Mouse (Mus musculus): ENCODE data around the gene Col5a1. TPM values are rescaled to one million over a fixed set of nuclear protein-coding genes. Genes with fewer than 3 reads are reported as not detected.

Col5a1 gene
- total and polyA plus RNA-seq, 3 experiments, result 20.1 to 37.1 (median 36.4) TPM

- peak; percentile 59 for DNase-seq
Measured at GRCm38 (mm10) chr2:27973840-27974239, 87.6 kb downstream of the Col5a1 start.

- DNase-seq, result no peak
Measured at GRCm38 (mm10) chr2:27975786-27976185, 89.6 kb downstream of the Col5a1 start.

- DNase-seq, result no peak
Measured at GRCm38 (mm10) chr2:27976512-27976911, 90.3 kb downstream of the Col5a1 start.

- no peak for DNase-seq
Measured at GRCm38 (mm10) chr2:27981066-27981465, 94.8 kb downstream of the Col5a1 start.

- no peak for DNase-seq
Measured at GRCm38 (mm10) chr2:27981621-27982535, 95.7 kb downstream of the Col5a1 start.

- peak; percentile 22 for DNase-seq
Measured at GRCm38 (mm10) chr2:27983093-27983492, 96.9 kb downstream of the Col5a1 start.

GRCm38 (mm10) chr2:27983884-27984283 lies 97.7 kb downstream of the Col5a1 start:
- DNase-seq, result peak; percentile 36

GRCm38 (mm10) chr2:27986751-27987150 lies 100.5 kb downstream of the Col5a1 start:
- DNase-seq, result no peak

- DNase-seq, result no peak
Measured at GRCm38 (mm10) chr2:27990430-27991211, 104.4 kb downstream of the Col5a1 start.

- DNase-seq, result no peak
Measured at GRCm38 (mm10) chr2:27993416-27993815, 107.2 kb downstream of the Col5a1 start.

GRCm38 (mm10) chr2:27999996-28000583 lies 113.9 kb downstream of the Col5a1 start:
- no peak for DNase-seq

GRCm38 (mm10) chr2:28000660-28001059 lies 114.4 kb downstream of the Col5a1 start:
- DNase-seq, result no peak

- no peak for DNase-seq
Measured at GRCm38 (mm10) chr2:28001206-28001605, 115.0 kb downstream of the Col5a1 start.

- DNase-seq, result no peak
Measured at GRCm38 (mm10) chr2:28005187-28005586, 119.0 kb downstream of the Col5a1 start.

GRCm38 (mm10) chr2:28008261-28008660 lies 122.0 kb downstream of the Col5a1 start:
- no peak for DNase-seq

- no peak for DNase-seq
Measured at GRCm38 (mm10) chr2:28012367-28012766, 126.1 kb downstream of the Col5a1 start.

- no peak for DNase-seq
Measured at GRCm38 (mm10) chr2:28014778-28015177, 128.6 kb downstream of the Col5a1 start.

GRCm38 (mm10) chr2:28024416-28024815 lies 138.2 kb downstream of the Col5a1 start:
- DNase-seq, result peak; percentile 64

GRCm38 (mm10) chr2:28025776-28026175 lies 139.6 kb downstream of the Col5a1 start:
- DNase-seq, result no peak

GRCm38 (mm10) chr2:28031860-28032259 lies 145.6 kb downstream of the Col5a1 start:
- DNase-seq, result no peak

- no peak for DNase-seq
Measured at GRCm38 (mm10) chr2:28032469-28032868, 146.2 kb downstream of the Col5a1 start.

GRCm38 (mm10) chr2:28034011-28034710 lies 147.9 kb downstream of the Col5a1 start:
- DNase-seq, result peak; percentile 69

Measured in adrenal gland, adult 2 months (tissue).